8 mouse cellular contexts compared by ENCODE assay signal in genomic region chr6:86848915-86849644, GRCm38 (mm10). TPM values are rescaled to one million over a fixed set of nuclear protein-coding genes. Genes with fewer than 3 reads are reported as not detected.
A peak's percentile ranks its signal among the peaks of the same experiment; 100 is the strongest.
DNase-seq lines count a peak whose midpoint lies in the region; ATAC-seq and TF ChIP-seq lines count a peak whose summit lies in the region.

Gene Aak1 (plus strand): TSS chr6:86849517.

- peak within 1 kb of the TSS; percentile 86 for H3K27ac ChIP-seq in ES-Bruce4 (ENCODE audit: insufficient read depth, low read length)
- peak within 1 kb of the TSS; percentile 93 for H3K27ac ChIP-seq in forebrain, embryonic 14.5 days (ENCODE audit: low read depth, low read length)
- H3K27ac ChIP-seq in neural tube, embryonic 15.5 days (replicated peaks), result peak within 1 kb of the TSS; percentile 98

- DNase-seq in forebrain, embryonic 14.5 days (ENCODE audit: low spot score), result peak; percentile 94
- peak; percentile 95 for DNase-seq in heart, postnatal 14 days
- DNase-seq in layer of hippocampus, adult 11-12 months (ENCODE audit: low spot score), result peak; percentile 91
- peak; percentile 90 to 92 for DNase-seq in lung, adult 18-20 months
- peak; percentile 90 for DNase-seq in testis, postnatal 14 days (ENCODE audit: low spot score)

- peak within 1 kb of the TSS; percentile 75 for H3K9ac ChIP-seq in ES-Bruce4 (ENCODE audit: low read depth, poor library complexity, severe bottlenecking)
- H3K9ac ChIP-seq in forebrain, embryonic 14.5 days (ENCODE audit: low read length), result peak within 1 kb of the TSS; percentile 91
- peak within 1 kb of the TSS; percentile 90 for H3K9ac ChIP-seq in neural tube, embryonic 15.5 days (replicated peaks)

- peak within 1 kb of the TSS; percentile 86 for H3K4me3 ChIP-seq in ES-Bruce4 (ENCODE audit: low read depth, low read length)
- peak within 1 kb of the TSS; percentile 76 for H3K4me3 ChIP-seq in forebrain, embryonic 14.5 days (ENCODE audit: low read depth, low read length)
- peak within 1 kb of the TSS; percentile 89 for H3K4me3 ChIP-seq in neural tube, embryonic 15.5 days (replicated peaks)

- 1% methylated on average over 59 of the region's 60 CpGs for WGBS in forebrain, embryonic 14.5 days
- WGBS in neural tube, embryonic 15.5 days, result under 1% methylated on average over 58 of the region's 60 CpGs

- no peak for TF ChIP-seq EP300 in ES-Bruce4 (IDR thresholded peaks at IDR 0.05; ENCODE audit: insufficient read depth, low read depth, low read length)

- H3K27me3 ChIP-seq in ES-Bruce4 (ENCODE audit: control insufficient read depth, insufficient read depth, low read length, poor library complexity, severe bottlenecking), result no peaks in the 10 kb centered on the region
- no peaks in the 10 kb centered on the region for H3K27me3 ChIP-seq in forebrain, embryonic 14.5 days (replicated peaks; ENCODE audit: control insufficient read depth, insufficient read depth, low read length)
- H3K27me3 ChIP-seq in neural tube, embryonic 15.5 days (replicated peaks), result no peaks in the 10 kb centered on the region

- TF ChIP-seq POLR2A in ES-Bruce4 (IDR thresholded peaks at IDR 0.05; ENCODE audit: insufficient read depth, low read length), result peak; percentile 9

- intact Hi-C loops in heart, postnatal 14 days (cut with DNase I), result loop anchor here (2.0 kb wide), 1 partner anchor 14 kb away; no protein-coding TSS in a partner anchor

- H3K4me2 ChIP-seq in forebrain, embryonic 14.5 days (ENCODE audit: low read length), result peak within 1 kb of the TSS; percentile 86
- peak within 1 kb of the TSS; percentile 82 for H3K4me2 ChIP-seq in neural tube, embryonic 15.5 days

- no peaks in the 10 kb centered on the region for H3K36me3 ChIP-seq in ES-Bruce4 (ENCODE audit: control insufficient read depth, insufficient read depth, low read length, poor library complexity, severe bottlenecking)
- H3K36me3 ChIP-seq in forebrain, embryonic 14.5 days (ENCODE audit: control insufficient read depth, insufficient read depth, low read length), result no peaks in the 10 kb centered on the region
- no peaks in the 10 kb centered on the region for H3K36me3 ChIP-seq in neural tube, embryonic 15.5 days

- TF ChIP-seq CTCF in ES-Bruce4 (IDR thresholded peaks at IDR 0.05; ENCODE audit: low read depth, low read length), result no peak

- peak; percentile 82 for ATAC-seq in cerebellum, adult (ENCODE audit: insufficient number of reproducible peaks, low FRiP score, low TSS enrichment)
- ATAC-seq in forebrain, embryonic 14.5 days, result peak; percentile 94
- ATAC-seq in neural tube, embryonic 15.5 days (ENCODE audit: low FRiP score), result peak; percentile 94

- no peaks in the 10 kb centered on the region for H3K4me1 ChIP-seq in ES-Bruce4 (ENCODE audit: control insufficient read depth, insufficient read depth, low read length)
- peaks cover 22% of the 10 kb centered on the region for H3K4me1 ChIP-seq in forebrain, embryonic 14.5 days (ENCODE audit: control insufficient read depth, insufficient read depth, low read length)
- H3K4me1 ChIP-seq in neural tube, embryonic 15.5 days, result peaks cover 50% of the 10 kb centered on the region

- H3K9me3 ChIP-seq in ES-Bruce4 (replicated peaks; ENCODE audit: control insufficient read depth, insufficient read depth, low read length, poor library complexity, severe bottlenecking), result no peaks in the 10 kb centered on the region
- no peaks in the 10 kb centered on the region for H3K9me3 ChIP-seq in forebrain, embryonic 14.5 days (replicated peaks; ENCODE audit: control insufficient read depth, low read length)
- no peaks in the 10 kb centered on the region for H3K9me3 ChIP-seq in neural tube, embryonic 15.5 days (replicated peaks)

RNA-seq across cellular contexts. Expression of gene Aak1, which starts in this region (rescaled TPM):
- 31.1 and 38.2 TPM in 2 replicates for polyA plus RNA-seq in ES-Bruce4 (2011; ENCODE audit: insufficient read depth, insufficient read length, low read depth, missing spikeins)
- 23.5 and 30.9 TPM in 2 replicates for polyA plus RNA-seq in forebrain, embryonic 14.5 days (2014; fragmentation: Nextera tagmentation; extraction: Ambion mirVana)
- 100 to 1,000 TPM in 1 of 2 experiments, 10 to 100 TPM in 1; 89.4 to 100 TPM for total RNA-seq in heart, postnatal 14 days (2021)
- polyA plus RNA-seq in neural tube, embryonic 15.5 days (2015; fragmentation: Nextera tagmentation; extraction: Ambion mirVana), result 40.2 and 43.4 TPM in 2 replicates

Comparison
In these comparisons a context has a peak if more than half of its experiments do, and no peak if none do; other contexts are left out.
1. Peak in every context shown above with its lines: DNase-seq, ATAC-seq, H3K4me3 ChIP-seq and H3K27ac ChIP-seq.